Mouse (Mus musculus): ENCODE measurements around the gene 4930564D02Rik. TPM values are rescaled to one million over a fixed set of nuclear protein-coding genes. Genes with fewer than 3 reads are reported as not detected.

Gene 4930564D02Rik
- polyA plus RNA-seq, 1 experiment, result not detected

GRCm38 (mm10) chr3:105090147-105090546, 23.5 kb downstream of the 4930564D02Rik start:
- TF ChIP-seq E2F4 (IDR thresholded peaks at IDR 0.05; ENCODE audit: insufficient read depth) (no peak), USF1 (IDR thresholded peaks at IDR 0.05; ENCODE audit: low read depth) (no peak), POLR2AphosphoS2 (IDR thresholded peaks at IDR 0.05; ENCODE audit: insufficient read length, low read depth) (no peak), CEBPB (IDR thresholded peaks at IDR 0.05; ENCODE audit: insufficient read depth, poor library complexity, severe bottlenecking) (no peak), REST (IDR thresholded peaks at IDR 0.05; ENCODE audit: insufficient read depth, insufficient read length) (no peak), MYOD1 (IDR thresholded peaks at IDR 0.05; ENCODE audit: control insufficient read depth in 1 of 3, insufficient read length in 2 of 3, low read depth in 2 of 3) (no peak), MYOG (IDR thresholded peaks at IDR 0.05; ENCODE audit: control insufficient read depth in 1 of 3, insufficient read depth in 1 of 3, insufficient read length in 2 of 3, low read depth in 2 of 3) (no peak), SRF (IDR thresholded peaks at IDR 0.05; ENCODE audit: control insufficient read depth, insufficient read length, low read depth) (no peak), POLR2A (IDR thresholded peaks at IDR 0.05; ENCODE audit: insufficient read length, low read depth) (no peak), TCF12 (IDR thresholded peaks at IDR 0.05; ENCODE audit: insufficient read depth, poor library complexity, severe bottlenecking) (no peak), MAX (IDR thresholded peaks at IDR 0.05; ENCODE audit: low read depth) (no peak), TCF3 (IDR thresholded peaks at IDR 0.05; ENCODE audit: insufficient read length, low read depth) (no peak)
- Histone ChIP-seq H3K36me3 (ENCODE audit: control insufficient read depth, insufficient read depth) (no peaks in the 10 kb centered on the region), H3K4me2 (ENCODE audit: low read depth) (no peak overlapping the region), H3K4me3 (no peak overlapping the region), H3K79me2 (ENCODE audit: control insufficient read depth, insufficient read depth) (no peaks in the 10 kb centered on the region), H3K27me3 (ENCODE audit: control insufficient read depth, insufficient read depth, insufficient read length) (no peaks in the 10 kb centered on the region), H3ac (ENCODE audit: control insufficient read depth, insufficient read length) (no peak overlapping the region)

- H3K4me3 ChIP-seq, result no peak overlapping the region
- TF ChIP-seq REST (IDR thresholded peaks at IDR 0.05; ENCODE audit: insufficient read depth, insufficient read length), result no peak
- no peak for TF ChIP-seq MYOD1 (IDR thresholded peaks at IDR 0.05; ENCODE audit: control insufficient read depth in 1 of 3, insufficient read length in 2 of 3, low read depth in 2 of 3)
- TF ChIP-seq TCF3 (IDR thresholded peaks at IDR 0.05; ENCODE audit: insufficient read length, low read depth), result no peak
- peak overlapping the region; percentile 55 for H3K4me2 ChIP-seq (ENCODE audit: low read depth)
- no peak overlapping the region for H3ac ChIP-seq (ENCODE audit: control insufficient read depth, insufficient read length)
- no peaks in the 10 kb centered on the region for H3K79me2 ChIP-seq (ENCODE audit: control insufficient read depth, insufficient read depth)
- no peaks in the 10 kb centered on the region for H3K27me3 ChIP-seq (ENCODE audit: control insufficient read depth, insufficient read depth, insufficient read length)
- H3K36me3 ChIP-seq (ENCODE audit: control insufficient read depth, insufficient read depth), result no peaks in the 10 kb centered on the region
These were observed 24.3 kb downstream of the 4930564D02Rik start for GRCm38 (mm10) chr3:105090981-105091380.

- TF ChIP-seq MAX (IDR thresholded peaks at IDR 0.05; ENCODE audit: low read depth) (no peak), MYOG (IDR thresholded peaks at IDR 0.05; ENCODE audit: control insufficient read depth in 1 of 3, insufficient read depth in 1 of 3, insufficient read length in 2 of 3, low read depth in 2 of 3) (no peak), TCF3 (IDR thresholded peaks at IDR 0.05; ENCODE audit: insufficient read length, low read depth) (no peak), SRF (IDR thresholded peaks at IDR 0.05; ENCODE audit: control insufficient read depth, insufficient read length, low read depth) (no peak), POLR2AphosphoS2 (IDR thresholded peaks at IDR 0.05; ENCODE audit: insufficient read length, low read depth) (no peak), REST (IDR thresholded peaks at IDR 0.05; ENCODE audit: insufficient read depth, insufficient read length) (no peak), E2F4 (IDR thresholded peaks at IDR 0.05; ENCODE audit: insufficient read depth) (no peak), CEBPB (IDR thresholded peaks at IDR 0.05; ENCODE audit: insufficient read depth, poor library complexity, severe bottlenecking) (no peak), MYOD1 (IDR thresholded peaks at IDR 0.05; ENCODE audit: control insufficient read depth in 1 of 3, insufficient read length in 2 of 3, low read depth in 2 of 3) (no peak), POLR2A (IDR thresholded peaks at IDR 0.05; ENCODE audit: insufficient read length, low read depth) (no peak), USF1 (IDR thresholded peaks at IDR 0.05; ENCODE audit: low read depth) (no peak), TCF12 (IDR thresholded peaks at IDR 0.05; ENCODE audit: insufficient read depth, poor library complexity, severe bottlenecking) (no peak)
- Histone ChIP-seq H3K36me3 (ENCODE audit: control insufficient read depth, insufficient read depth) (no peaks in the 10 kb centered on the region), H3K4me3 (no peak overlapping the region), H3K4me2 (ENCODE audit: low read depth) (no peak overlapping the region), H3K79me2 (ENCODE audit: control insufficient read depth, insufficient read depth) (no peaks in the 10 kb centered on the region), H3ac (ENCODE audit: control insufficient read depth, insufficient read length) (no peak overlapping the region), H3K27me3 (ENCODE audit: control insufficient read depth, insufficient read depth, insufficient read length) (no peaks in the 10 kb centered on the region)
These were observed 26.3 kb downstream of the 4930564D02Rik start for GRCm38 (mm10) chr3:105092721-105093505.

GRCm38 (mm10) chr3:105094448-105094847, 27.8 kb downstream of the 4930564D02Rik start:
- no peaks in the 10 kb centered on the region for H3K36me3 ChIP-seq (ENCODE audit: control insufficient read depth, insufficient read depth)
- no peak overlapping the region for H3ac ChIP-seq (ENCODE audit: control insufficient read depth, insufficient read length)
- H3K79me2 ChIP-seq (ENCODE audit: control insufficient read depth, insufficient read depth), result no peaks in the 10 kb centered on the region
- no peak for TF ChIP-seq TCF3 (IDR thresholded peaks at IDR 0.05; ENCODE audit: insufficient read length, low read depth)
- TF ChIP-seq REST (IDR thresholded peaks at IDR 0.05; ENCODE audit: insufficient read depth, insufficient read length), result no peak
- no peak for TF ChIP-seq CEBPB (IDR thresholded peaks at IDR 0.05; ENCODE audit: insufficient read depth, poor library complexity, severe bottlenecking)
- TF ChIP-seq MYOD1 (IDR thresholded peaks at IDR 0.05; ENCODE audit: control insufficient read depth in 1 of 3, insufficient read length in 2 of 3, low read depth in 2 of 3), result no peak
- no peak for TF ChIP-seq POLR2A (IDR thresholded peaks at IDR 0.05; ENCODE audit: insufficient read length, low read depth)
- no peak for TF ChIP-seq POLR2AphosphoS2 (IDR thresholded peaks at IDR 0.05; ENCODE audit: insufficient read length, low read depth)
- TF ChIP-seq E2F4 (IDR thresholded peaks at IDR 0.05; ENCODE audit: insufficient read depth), result no peak
- no peak for TF ChIP-seq TCF12 (IDR thresholded peaks at IDR 0.05; ENCODE audit: insufficient read depth, poor library complexity, severe bottlenecking)
- no peak for TF ChIP-seq USF1 (IDR thresholded peaks at IDR 0.05; ENCODE audit: low read depth)
- no peak for TF ChIP-seq MYOG (IDR thresholded peaks at IDR 0.05; ENCODE audit: control insufficient read depth in 1 of 3, insufficient read depth in 1 of 3, insufficient read length in 2 of 3, low read depth in 2 of 3)
- no peak for TF ChIP-seq SRF (IDR thresholded peaks at IDR 0.05; ENCODE audit: control insufficient read depth, insufficient read length, low read depth)
- no peak for TF ChIP-seq MAX (IDR thresholded peaks at IDR 0.05; ENCODE audit: low read depth)
- no peaks in the 10 kb centered on the region for H3K27me3 ChIP-seq (ENCODE audit: control insufficient read depth, insufficient read depth, insufficient read length)
- H3K4me3 ChIP-seq, result no peak overlapping the region
- no peak overlapping the region for H3K4me2 ChIP-seq (ENCODE audit: low read depth)

All from myocyte (in vitro differentiated cells).